Mouse (Mus musculus): ENCODE data around the gene Dlx6.

Dlx6 gene

DNA sequence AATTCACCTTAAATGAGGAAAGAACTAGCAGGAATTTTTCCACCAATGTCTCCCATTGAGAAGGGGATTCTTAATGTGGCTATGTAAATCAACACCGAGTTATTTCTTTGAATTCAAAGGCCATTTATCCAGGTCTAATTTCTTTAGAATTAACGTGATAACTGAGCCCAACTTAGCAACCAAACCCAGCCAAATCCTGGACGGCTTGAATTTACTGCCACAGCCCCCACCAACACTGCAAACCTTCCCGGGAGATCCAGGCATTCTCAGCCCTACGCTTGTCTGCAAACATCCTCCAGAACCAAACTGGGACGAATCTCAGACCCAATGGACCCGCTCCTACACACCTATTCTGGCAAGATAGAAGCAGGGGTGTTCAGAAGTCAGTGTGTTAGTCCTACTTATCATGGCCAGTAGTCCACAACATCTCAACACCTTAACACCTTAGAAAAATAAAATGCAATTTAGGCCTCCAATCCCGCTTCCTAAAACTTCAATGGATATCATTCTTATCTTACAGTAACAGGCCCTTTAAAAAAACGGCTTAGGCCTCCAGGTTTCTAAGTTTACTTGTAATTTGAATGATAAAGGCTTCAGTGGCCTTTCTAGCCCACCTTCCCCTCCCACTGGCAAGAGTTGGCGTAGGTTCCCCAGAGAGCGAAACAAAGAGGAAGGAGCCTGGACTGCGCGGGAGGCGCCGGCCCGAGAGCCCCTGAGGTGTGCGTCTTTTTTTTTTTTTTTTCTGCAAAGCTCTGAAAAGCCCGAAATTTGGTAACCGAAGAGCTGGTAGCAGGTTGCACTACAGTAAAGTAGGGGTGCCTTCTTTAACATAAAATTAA lies 3.8 kb upstream of the Dlx6 start:
- in situ Hi-C loops (cut with MseI, MboI) = loop anchor here in 1 of 2 experiments (25.0 kb wide), 1 partner anchor 272 kb away; the partner anchor contains the start of gene Sem1

DNA sequence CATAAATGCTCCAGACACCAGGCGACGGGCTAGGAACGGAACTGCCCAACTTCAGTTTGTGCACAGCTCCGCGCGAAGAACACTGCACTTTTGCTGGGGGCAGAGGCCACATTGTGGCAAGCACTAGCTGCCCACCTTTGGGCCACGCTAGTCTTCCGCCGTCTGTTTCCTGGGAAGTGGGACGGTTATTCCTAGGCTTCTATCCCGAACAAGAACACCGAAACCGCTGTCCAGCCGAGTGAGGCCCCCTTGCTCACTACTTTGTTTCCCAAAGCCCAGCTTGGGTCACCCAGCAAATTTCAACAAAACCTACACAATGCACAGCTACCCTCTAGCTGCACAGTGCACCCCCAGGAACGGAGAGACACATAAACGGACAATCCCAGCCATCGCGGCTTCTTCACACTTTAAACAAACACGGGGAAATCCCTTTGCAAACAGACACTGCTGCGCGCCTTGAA lies 3.2 kb upstream of the Dlx6 start:
- in situ Hi-C loops (cut with MseI, MboI) = loop anchor here in 1 of 2 experiments (25.0 kb wide), 1 partner anchor 273 kb away; the partner anchor contains the start of gene Sem1

DNA sequence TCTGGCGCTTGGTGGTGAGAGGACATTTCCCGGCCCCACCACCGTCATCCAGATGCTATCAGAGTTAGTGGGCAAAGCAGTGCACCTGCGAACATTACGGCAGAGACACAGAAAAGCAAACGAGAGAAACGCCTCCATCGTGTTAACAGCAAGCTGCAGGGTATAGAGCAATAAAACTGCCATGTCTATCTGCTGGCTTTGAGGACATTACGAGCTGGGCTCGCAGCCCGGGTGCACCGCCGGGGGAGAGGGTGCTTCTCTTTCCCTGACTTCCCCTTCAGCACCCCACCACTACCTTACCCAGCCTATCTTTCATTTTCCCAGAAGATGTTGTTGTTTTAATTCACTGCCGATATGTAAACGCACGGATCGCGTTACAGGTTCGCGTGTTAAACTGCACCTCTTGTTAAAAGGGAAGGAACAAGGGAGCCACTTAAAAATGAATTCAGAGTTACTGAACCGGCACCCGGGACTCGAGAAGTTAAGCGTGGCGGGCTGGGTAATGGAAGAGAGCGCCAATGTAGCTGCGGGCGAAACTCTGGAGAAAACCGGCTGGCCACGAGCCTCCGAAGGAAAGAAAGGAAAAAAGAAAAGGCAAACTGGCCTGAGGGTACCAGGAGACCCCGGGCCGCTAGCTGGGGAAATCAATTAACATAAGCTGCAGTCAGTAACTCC lies 2.6 kb upstream of the Dlx6 start:
- in situ Hi-C loops (cut with MseI, MboI) = loop anchor here in 1 of 2 experiments (25.0 kb wide), 1 partner anchor 273 kb away; the partner anchor contains the start of gene Sem1

DNA sequence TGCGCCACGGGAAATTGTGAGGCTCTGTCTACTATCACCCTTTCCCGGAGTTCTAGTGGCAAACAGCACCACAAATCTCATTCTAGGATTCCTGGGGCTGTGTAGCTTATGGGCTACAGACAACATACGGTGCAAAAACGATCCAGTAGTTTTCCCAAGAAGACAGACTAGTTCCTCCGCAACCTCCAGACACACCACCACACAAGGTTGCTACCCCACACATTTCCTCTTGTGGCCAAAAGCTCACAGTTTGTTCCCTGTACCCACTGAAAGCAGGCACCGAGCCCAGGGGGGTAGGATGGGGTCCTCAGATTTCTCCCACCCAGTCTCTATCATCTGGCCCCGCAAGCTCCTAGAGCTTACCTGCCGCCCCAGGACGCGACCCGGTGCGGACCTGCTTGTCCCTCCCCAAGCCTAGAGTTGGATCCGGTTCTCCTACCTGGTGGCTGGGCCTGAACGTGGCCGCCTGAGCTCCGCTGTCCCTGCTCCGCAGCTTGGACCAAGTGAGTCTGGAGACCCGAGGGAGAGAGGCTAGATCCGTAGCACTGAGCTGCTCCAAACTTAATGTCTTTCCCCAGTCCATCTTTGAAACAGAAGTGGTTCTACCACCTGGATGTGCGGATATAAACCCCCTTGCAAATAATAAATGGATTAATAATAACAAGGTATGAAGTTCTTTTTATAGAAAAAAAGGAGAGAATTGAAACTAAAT lies 1.9 kb upstream of the Dlx6 start:
- in situ Hi-C loops (cut with MseI, MboI) = loop anchor here in 1 of 2 experiments (25.0 kb wide), 1 partner anchor 274 kb away; the partner anchor contains the start of gene Sem1

DNA sequence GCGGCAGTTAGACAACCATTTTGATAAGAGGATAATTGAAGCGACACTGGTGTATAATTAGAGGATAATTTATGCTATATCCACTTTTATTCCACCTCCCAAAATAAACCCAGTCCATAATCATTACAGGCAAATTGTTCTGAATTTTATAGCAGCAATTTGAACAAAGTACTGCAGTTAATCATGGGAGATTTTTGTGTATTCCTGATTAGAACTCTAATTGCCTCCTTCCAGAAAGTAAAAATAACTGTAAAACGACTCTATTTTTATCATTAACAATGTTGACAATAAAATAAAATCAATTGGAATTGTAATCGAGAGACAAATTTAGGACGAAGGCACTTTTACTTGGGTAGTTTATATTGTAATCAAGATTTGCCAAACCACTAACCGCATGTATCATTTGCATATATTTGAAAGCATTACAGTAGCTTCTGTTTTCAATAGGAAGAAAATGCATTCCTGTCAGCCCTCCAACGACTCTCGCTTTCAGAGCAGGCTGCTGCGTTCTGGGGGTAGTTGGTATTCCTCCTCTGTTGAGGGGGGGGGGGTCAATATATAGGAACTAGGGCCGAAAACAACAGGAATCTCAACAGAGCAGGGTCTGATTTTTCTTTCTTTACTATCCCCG lies 1.2 kb upstream of the Dlx6 start:
- in situ Hi-C loops (cut with MseI, MboI) = loop anchor here in 1 of 2 experiments (25.0 kb wide), 1 partner anchor 275 kb away; the partner anchor contains the start of gene Sem1

DNA sequence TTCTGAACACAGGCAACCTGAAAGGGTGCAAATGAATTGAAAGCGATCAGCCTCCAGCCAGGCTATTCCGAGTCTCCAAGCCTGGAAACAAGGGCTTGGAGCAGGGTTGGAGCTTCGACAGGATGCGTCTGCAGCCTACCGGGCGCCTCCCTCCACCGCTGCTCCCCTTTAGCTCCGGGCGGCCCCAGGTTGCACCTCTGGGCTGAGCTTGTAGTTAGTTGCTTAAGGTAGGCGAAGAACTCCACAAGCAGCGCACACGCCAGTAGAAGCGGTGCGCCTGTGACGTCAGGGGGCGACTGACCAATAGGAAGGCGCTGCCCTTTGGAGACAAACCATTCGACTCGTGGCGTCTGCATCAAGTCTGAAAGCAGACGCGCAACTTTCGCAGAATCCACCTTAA lies 523 bp upstream of the Dlx6 start:
- in situ Hi-C loops (cut with MseI, MboI) = loop anchor here in 1 of 2 experiments (25.0 kb wide), 1 partner anchor 275 kb away; the partner anchor contains the start of gene Sem1

DNA sequence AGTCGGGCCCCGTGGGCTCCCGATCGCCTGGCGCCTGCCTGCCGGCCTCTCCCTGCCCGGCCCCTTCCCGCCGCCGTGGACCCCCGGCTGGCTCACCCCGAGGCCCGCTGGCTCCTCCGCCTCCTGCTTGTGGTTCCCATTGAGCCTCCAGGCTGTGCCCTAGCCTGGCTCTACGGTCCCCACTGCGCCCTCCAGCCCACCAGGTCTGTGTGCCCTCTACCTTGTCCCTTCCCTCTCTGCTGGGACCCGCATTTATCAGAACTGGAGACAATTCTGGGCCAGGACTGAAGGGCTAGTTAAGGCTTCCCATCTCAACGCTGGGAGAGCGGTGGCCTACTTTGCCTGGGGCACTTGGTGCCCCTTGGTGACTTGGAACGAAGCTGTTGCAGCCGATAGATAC lies 821 bp downstream of the Dlx6 start:
- in situ Hi-C loops (cut with MseI, MboI) = loop anchor here in 1 of 2 experiments (25.0 kb wide), 1 partner anchor 277 kb away; the partner anchor contains the start of gene Sem1

DNA sequence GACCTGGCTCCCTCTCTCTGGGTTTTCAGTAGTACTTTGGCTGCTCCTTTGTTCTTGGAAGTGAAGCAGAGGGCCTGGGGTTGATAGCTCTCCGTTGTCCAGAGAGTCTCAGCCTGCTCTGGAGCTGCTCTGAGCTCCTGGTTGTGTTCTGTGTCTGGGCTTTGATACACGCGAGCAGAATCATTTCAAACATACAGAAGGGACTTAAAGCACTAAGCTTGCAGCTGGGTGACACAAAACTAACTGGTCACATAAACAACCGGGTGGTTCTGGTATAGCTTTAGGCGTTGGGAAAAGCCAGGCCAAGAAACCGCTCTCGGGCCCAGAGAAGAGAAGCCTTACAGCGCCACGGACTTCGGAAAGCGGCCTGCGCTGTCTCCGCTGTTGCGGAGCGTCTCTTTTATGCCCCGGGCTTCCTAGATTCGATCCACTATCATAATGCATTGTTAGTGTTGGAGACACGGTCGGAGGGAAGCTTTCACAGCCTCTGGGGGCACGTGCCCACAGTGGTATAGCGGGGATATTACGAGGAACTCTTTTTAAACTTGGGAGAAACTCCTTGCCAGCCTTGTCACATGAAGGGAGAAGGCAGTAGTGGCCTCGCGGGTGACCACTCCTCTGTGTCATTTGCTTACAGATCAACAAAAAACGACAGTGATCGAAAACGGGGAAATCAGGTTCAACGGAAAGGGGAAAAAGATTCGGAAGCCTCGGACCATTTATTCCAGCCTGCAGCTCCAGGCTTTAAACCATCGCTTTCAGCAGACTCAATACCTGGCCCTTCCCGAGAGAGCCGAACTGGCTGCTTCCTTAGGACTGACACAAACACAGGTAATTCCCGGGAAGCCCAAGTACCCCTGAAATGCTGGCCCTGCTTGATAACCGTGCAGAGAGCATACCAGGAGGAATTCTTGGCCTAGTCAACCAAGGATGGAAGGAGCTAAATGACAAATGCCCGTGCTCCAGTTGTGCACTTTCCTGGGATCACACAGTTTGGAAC lies 1.6 kb downstream of the Dlx6 start:
- in situ Hi-C loops (cut with MseI, MboI) = loop anchor here in 1 of 2 experiments (25.0 kb wide), 1 partner anchor 277 kb away; the partner anchor contains the start of gene Sem1

DNA sequence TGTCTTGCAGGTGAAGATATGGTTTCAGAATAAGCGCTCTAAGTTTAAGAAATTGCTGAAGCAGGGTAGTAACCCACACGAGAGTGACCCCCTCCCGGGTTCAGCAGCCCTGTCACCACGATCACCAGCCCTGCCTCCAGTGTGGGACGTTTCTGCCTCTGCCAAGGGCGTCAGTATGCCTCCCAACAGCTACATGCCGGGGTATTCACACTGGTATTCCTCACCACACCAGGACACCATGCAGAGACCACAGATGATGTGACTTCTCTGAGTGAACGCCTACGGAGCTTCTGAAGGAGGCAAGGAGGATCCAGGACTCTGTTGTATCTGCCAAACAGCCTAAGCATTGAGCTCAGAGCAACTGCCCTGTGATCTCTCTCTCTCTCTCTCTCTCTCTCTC lies 3.9 kb downstream of the Dlx6 start:
- in situ Hi-C loops (cut with MseI, MboI) = loop anchor here in 1 of 2 experiments (25.0 kb wide), 1 partner anchor 280 kb away; the partner anchor contains the start of gene Sem1

DNA sequence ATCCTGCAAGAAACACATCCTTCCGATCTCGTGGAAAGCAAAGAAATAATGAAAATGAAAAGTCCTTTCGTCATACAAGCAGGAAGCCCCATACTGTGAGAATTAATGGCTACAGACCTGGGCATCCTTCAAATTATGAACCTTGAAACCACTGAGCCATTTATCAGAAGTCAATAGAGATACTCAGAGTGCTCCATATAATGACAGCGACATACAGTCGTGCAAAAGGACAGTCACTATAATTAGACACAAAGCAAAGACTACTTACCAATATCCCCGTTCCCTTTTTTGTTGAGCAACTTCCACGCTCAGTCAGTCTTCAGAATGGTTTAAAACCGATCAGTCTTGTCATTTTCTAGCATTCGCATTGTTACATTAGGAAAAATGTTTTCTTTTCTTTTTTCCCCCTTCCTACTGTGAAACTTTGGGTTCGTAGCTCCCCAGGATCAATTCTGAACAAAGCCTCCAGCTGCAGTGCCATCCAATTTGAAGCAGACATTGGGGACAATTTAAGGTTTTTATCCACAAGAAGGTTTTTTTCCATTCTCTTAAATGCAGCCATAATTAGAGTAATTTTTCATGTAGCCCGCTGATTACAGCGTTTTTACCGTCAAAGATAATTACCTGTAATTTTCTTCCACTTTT lies 6.0 kb downstream of the Dlx6 start:
- in situ Hi-C loops (cut with MseI, MboI) = loop anchor here in 1 of 2 experiments (25.0 kb wide), 1 partner anchor 282 kb away; the partner anchor contains the start of gene Sem1

DNA sequence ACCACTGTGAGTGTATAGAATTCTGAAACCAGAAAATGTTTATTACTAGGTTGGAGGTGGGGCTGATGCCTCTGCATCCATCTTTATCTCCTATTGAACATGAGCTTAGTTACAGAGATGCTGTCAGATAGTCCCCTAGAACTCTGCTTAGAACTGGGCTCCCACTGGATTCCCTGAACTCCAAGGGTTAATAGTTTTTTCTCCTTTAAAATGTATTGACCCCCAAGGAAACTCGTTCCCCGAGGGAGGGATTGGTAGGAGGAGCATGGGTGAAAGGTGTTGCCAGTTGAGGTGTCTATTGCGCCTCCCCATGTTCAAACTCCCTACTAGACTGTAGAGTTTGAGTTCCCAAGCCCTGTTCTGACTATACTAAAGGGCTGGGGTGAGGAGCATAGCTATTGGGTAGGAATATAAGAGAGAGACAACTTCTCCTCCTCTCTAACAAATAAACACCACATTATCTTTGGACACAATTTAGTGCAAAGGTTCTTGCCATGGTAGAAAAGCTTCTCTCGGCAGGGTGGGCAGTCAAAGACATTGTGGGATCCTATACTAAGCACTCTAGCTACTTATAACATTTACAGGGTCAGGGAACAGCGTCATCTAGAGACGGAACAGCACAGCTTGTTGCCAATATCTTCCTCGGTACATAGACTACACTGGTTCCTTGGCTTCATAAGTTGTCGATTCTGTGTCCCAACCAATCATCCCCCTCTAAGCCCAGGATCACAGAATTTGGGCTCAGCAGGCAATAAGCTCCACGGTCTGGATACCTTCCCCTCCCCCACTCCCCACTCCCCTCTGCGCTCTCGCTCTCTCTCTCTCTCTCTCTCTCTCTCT lies 7.0 kb downstream of the Dlx6 start:
- in situ Hi-C loops (cut with MseI, MboI) = loop anchor here in 1 of 2 experiments (25.0 kb wide), 1 partner anchor 283 kb away; the partner anchor contains the start of gene Sem1

DNA sequence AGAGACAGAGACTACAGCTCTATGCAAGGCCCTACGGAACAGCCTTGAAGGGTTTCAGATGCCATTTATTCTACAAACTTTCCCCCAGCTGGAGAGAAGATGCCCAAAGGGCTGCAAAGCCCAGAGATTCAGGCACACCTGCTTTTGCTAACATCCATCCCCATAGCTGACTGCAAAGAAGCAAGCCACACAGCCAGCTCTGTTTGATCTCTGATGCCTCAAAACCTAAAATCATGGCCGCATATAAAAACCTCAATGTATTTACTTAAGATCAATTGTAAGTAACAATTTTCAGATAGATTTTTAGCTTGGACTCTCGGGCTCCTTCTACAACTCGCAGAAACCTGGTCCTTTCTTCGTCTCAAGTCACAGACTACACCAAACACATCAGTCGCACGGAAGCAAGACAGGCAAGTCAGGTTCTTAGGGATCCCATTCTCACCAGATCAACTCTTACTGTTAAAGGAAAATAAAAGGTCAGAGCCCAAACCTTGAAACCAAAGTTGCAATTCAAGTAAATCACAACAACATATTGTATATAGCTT lies 7.8 kb downstream of the Dlx6 start:
- in situ Hi-C loops (cut with MseI, MboI) = loop anchor here in 1 of 2 experiments (25.0 kb wide), 1 partner anchor 284 kb away; the partner anchor contains the start of gene Sem1

DNA sequence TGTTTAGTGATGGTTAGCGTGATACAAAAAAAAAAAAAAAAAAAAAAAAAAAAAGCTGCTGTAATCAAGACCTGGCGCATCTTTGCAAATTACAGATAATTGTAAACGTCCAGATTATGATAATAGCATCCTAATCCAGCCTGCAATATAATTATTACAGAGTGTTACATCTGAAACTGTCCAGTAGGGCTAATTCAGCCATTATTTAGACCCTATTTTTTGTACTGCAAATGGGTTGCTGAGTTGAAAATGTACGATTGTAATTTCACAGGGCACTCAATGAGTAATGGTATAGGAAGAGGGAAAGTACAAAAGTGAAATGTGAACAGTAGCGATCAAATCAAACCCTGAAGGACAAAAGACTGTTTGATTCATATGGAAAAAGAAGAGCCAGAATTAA lies 8.6 kb downstream of the Dlx6 start:
- in situ Hi-C loops (cut with MseI, MboI) = loop anchor here in 1 of 2 experiments (25.0 kb wide), 1 partner anchor 284 kb away; the partner anchor contains the start of gene Sem1

DNA sequence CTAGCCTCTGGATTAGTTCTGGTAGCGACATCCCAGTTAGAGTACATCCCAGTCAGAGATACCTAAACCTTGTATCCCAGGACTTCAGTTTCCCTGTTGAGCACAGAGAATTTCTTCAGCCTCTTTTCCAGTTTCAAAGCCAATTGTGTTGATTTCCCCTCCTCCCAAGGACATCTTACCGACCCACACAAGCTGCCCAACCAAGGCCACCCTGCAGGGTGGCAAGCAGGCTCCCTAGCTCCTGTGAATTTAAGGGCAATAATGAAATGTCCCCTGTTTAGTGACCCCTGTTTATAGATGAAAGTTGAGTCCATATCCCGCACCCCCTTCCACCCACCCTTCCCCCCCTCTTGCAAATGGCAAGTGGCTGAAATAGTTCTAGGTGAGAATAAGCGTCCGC lies 9.7 kb downstream of the Dlx6 start:
- in situ Hi-C loops (cut with MseI, MboI) = loop anchor here in 1 of 2 experiments (25.0 kb wide), 1 partner anchor 286 kb away; the partner anchor contains the start of gene Sem1

DNA sequence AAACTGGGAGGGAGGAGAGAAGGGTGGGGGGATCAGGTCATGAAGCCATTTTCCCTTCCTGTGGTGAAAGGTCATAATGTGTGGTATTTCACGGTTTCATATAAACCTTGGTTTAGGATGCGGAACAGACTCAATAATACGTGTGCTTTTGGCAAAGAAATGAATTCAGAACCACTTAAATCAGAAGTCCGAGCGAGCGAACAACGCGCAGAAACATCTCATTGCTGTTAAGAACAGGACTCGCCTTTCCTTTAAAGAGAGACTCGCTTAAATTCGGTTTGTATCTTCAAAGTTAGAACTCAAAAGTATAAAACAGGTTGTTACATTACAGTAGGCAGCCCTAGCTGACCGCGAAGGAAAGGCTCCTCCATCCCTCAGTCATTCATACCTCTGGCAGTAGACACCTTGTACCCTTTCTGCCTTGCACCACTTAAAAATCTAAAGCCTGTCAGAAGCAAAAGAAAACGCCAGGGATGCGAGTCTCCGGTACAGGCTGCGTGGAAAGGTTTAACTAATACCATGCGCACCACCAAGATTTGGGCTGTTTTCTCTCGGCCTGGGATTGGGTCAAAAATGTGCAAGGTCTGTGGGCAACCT lies 10.4 kb downstream of the Dlx6 start:
- in situ Hi-C loops (cut with MseI, MboI) = loop anchor here in 1 of 2 experiments (25.0 kb wide), 1 partner anchor 286 kb away; the partner anchor contains the start of gene Sem1

DNA sequence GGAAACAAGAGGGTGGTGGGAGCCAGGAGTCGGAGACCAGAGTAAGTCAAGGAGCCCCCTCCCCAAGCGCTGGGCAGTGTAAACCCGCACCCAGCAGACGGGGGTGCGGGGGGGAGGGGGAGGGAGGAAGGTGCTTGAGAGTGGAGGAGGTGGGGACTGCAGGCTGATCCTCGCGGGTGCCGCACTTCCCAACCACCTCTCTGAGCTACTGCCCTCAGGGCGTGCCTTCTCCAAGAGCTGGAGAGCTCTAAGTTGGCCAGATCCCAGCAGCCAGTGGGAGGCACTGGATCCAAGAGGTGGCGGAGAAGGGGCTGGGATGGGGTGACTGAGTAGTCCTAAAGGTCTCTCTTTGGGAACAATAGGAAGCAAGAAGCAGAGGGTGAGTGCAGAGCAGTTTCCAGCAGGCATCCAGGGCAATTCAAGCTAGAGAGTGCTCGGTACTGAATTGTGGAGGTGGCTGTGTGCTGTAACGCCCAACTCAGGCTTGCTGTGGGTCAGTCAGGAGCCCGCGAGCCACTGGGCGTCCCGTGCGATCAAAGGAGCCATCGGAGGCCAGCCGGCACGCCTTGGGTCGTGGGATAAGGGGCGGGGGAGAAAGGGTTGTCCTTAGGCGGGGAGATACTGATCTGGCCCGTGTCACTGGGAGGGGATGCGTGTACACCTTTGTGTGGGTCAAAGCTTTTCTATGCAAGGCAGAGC lies 11.1 kb downstream of the Dlx6 start:
- in situ Hi-C loops (cut with MseI, MboI) = loop anchor here in 1 of 2 experiments (25.0 kb wide), 1 partner anchor 287 kb away; the partner anchor contains the start of gene Sem1
